Mouse (Mus musculus) liver, embryonic 11.5 days (tissue): ENCODE results near the gene Heatr5b. TPM values are rescaled to one million over a fixed set of nuclear protein-coding genes. Genes with fewer than 3 reads are reported as not detected.

ENCODE experiments used
- ATAC-seq: fragments of 200-750 bp; cut with Nextera tagmentation; replicated peaks from 2 replicates; pipeline ENCODE4 v1.8.0; 2017; ENCODE audit warnings: moderate number of reproducible peaks, mild to moderate bottlenecking, moderate TSS enrichment, moderate library complexity; ENCODE audit not compliant: low FRiP score
- DNase-seq: peaks from one replicate; pipeline ENCODE4 v3.0.0-alpha.2; 2017; ENCODE audit warnings: low spot score
- H3K27ac ChIP-seq: fragments of 300-500 bp; sonication (generic); 2 replicates; pipeline ENCODE4 v1.5.1; 2014; ENCODE audit warnings: mild to moderate bottlenecking, low read depth, low read length, control low read depth
- H3K27me3 ChIP-seq: fragments of 300-500 bp; sonication (generic); replicated peaks from 2 replicates; pipeline ENCODE4 v1.6.1; 2014; ENCODE audit warnings: low read length, mixed read lengths; ENCODE audit not compliant: control insufficient read depth, insufficient read depth
- H3K36me3 ChIP-seq: fragments of 300-500 bp; sonication (generic); 2 replicates; pipeline ENCODE4 v1.6.1; 2014; ENCODE audit warnings: mild to moderate bottlenecking, low read length, moderate library complexity, mixed read lengths; ENCODE audit not compliant: control insufficient read depth, insufficient read depth
- H3K4me1 ChIP-seq: fragments of 300-500 bp; sonication (generic); replicated peaks from 2 replicates; pipeline ENCODE4 v1.6.1; 2014; ENCODE audit warnings: low read length, mixed read lengths; ENCODE audit not compliant: control insufficient read depth, insufficient read depth
- H3K4me2 ChIP-seq: fragments of 300-500 bp; sonication (generic); 2 replicates; pipeline ENCODE4 v1.6.1; 2014; ENCODE audit warnings: mild to moderate bottlenecking, control low read depth, moderate library complexity
- H3K4me3 ChIP-seq: fragments of 300-500 bp; sonication (generic); 2 replicates; pipeline ENCODE4 v1.5.1; 2014; ENCODE audit warnings: low read depth, low read length, control low read depth
- H3K9ac ChIP-seq: fragments of 300-500 bp; sonication (generic); 2 replicates; pipeline ENCODE4 v1.6.1; 2014; ENCODE audit warnings: low read depth, low read length, control low read depth
- H3K9me3 ChIP-seq: fragments of 300-500 bp; sonication (generic); 2 replicates; pipeline ENCODE4 v1.6.1; 2016; ENCODE audit warnings: low read length, inconsistent platforms, mixed read lengths; ENCODE audit not compliant: control insufficient read depth
- WGBS: fragments of 180-500 bp; shearing (Covaris S2); extraction: QIAGEN DNeasy Blood & Tissue Kit; methylation state at CpG from one replicate; pipeline ENCODE4 v1.1.7; 2014; 5-methylcytosine and 5-hydroxymethylcytosine counted together
- polyA plus RNA-seq: library from polyadenylated mRNA; unstranded; fragments of >200 nt; fragmentation: Nextera tagmentation; extraction: Ambion mirVana; gene quantifications from 2 replicates; pipeline ENCODE4 v1.2.1, GENCODE M21; 2014

Heatr5b gene
- polyA plus RNA-seq, 1 experiment from 2014 or later = 12.5 TPM

DNA sequence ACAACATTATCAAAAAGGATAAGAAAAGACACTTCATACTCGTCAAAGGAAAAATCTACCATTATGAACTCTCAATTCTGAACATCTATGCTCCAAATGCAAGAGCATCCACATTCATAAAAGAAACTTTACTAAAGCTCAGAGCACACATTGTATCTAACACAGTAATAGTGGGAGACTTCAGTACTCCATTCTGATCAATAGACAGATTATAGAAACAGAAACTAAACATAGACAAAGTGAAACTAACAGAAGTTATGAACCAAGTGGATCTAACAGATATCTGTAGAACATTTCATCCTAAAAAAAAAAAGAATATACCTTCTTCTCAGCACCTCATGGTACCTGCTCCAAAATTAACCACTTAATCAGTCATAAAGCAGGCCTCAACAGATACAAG is 56.4 kb downstream of the Heatr5b start:
- DNase-seq = no peak

DNA sequence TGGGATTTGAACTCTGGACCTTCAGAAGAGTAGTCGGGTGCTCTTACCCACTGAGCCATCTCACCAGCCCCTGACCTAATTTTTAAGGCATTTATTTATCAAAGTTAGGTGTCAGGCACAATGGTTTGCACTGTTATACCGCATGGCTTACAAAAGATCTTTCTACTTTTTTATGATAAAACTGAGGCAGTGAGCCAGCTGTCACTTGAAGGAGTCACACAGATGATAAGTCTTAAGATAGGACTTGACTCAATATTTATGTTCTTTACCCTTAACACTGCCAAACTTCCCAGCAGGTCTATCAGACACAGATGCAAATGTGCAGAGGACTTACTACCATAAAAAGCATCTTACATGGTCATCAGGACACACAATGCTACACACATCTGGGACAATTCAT is 62.8 kb downstream of the Heatr5b start:
- H3K9me3 ChIP-seq = no peaks in the 10 kb centered on the region
- no peak overlapping the region for H3K4me2 ChIP-seq
- H3K36me3 ChIP-seq = no peaks in the 10 kb centered on the region
- no peaks in the 10 kb centered on the region for H3K4me1 ChIP-seq
- 88% methylated on average over 2 of the region's 2 CpGs for WGBS
- no peak overlapping the region for H3K4me3 ChIP-seq
- no peak overlapping the region for H3K27ac ChIP-seq
- ATAC-seq (no peak), DNase-seq (no peak)
- H3K27me3 ChIP-seq = no peaks in the 10 kb centered on the region
- H3K9ac ChIP-seq = no peak overlapping the region

More for the DNA sequence above, 56.4 kb downstream of the Heatr5b start:
- H3K9ac ChIP-seq = no peak overlapping the region
- no peaks in the 10 kb centered on the region for H3K36me3 ChIP-seq
- WGBS = 85% methylated on average over 1 of the region's 1 CpGs
- H3K4me1 ChIP-seq = no peaks in the 10 kb centered on the region
- no peaks in the 10 kb centered on the region for H3K9me3 ChIP-seq
- no peak for ATAC-seq
- H3K4me2 ChIP-seq = no peak overlapping the region
- no peaks in the 10 kb centered on the region for H3K27me3 ChIP-seq
- H3K27ac ChIP-seq = no peak overlapping the region
- H3K4me3 ChIP-seq = no peak overlapping the region

DNA sequence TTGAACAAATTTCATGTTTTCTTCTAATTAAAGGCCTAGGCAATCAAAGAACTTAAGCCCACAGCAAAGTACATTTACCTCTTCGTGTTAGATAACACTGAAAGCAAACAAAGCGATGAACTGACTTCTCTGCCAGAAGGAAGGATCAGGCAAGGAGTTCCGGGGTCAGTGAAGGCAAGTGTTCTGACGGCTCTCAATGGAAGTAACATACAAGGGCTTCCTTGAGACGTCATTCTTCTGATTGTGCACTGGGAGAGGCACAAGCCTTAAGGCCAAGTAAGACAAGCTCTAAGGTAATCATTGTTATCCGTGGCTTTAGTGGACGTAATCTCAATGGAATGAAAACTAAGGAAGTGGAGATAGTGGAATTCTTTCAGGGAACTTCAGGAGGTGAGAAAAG is 64.2 kb downstream of the Heatr5b start:
- Histone ChIP-seq H3K36me3 (no peaks in the 10 kb centered on the region), H3K4me3 (no peak overlapping the region), H3K27me3 (no peaks in the 10 kb centered on the region), H3K9ac (no peak overlapping the region), H3K27ac (no peak overlapping the region), H3K4me2 (no peak overlapping the region), H3K9me3 (no peaks in the 10 kb centered on the region), H3K4me1 (no peaks in the 10 kb centered on the region)
- 57% methylated on average over 7 of the region's 7 CpGs for WGBS
- ATAC-seq (no peak), DNase-seq (no peak)

DNA sequence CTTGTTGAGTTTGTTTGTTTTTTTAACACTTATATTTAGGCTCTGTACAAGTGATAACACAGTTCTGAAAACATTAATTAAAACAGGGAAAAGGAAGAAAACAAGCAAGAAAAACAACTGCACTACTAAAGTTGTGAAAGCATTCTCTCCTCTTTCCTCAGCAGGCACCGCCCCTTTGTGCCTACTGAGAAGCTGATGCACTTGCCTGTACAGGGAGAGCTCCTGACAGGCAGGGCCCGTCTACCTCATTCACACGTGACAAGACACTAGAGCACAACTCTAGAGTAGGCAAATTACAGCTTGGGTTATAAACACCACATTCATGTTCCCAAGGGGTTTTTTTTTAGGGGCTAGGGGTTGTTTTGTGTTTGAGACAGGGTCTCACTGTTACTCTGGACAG is 65.8 kb downstream of the Heatr5b start:
- Histone ChIP-seq H3K9ac (no peak overlapping the region), H3K27me3 (no peaks in the 10 kb centered on the region), H3K36me3 (no peaks in the 10 kb centered on the region), H3K4me1 (no peaks in the 10 kb centered on the region), H3K4me3 (no peak overlapping the region), H3K4me2 (no peak overlapping the region), H3K9me3 (no peaks in the 10 kb centered on the region), H3K27ac (no peak overlapping the region)
- ATAC-seq (no peak), DNase-seq (no peak)
- 81% methylated on average over 3 of the region's 3 CpGs for WGBS

DNA sequence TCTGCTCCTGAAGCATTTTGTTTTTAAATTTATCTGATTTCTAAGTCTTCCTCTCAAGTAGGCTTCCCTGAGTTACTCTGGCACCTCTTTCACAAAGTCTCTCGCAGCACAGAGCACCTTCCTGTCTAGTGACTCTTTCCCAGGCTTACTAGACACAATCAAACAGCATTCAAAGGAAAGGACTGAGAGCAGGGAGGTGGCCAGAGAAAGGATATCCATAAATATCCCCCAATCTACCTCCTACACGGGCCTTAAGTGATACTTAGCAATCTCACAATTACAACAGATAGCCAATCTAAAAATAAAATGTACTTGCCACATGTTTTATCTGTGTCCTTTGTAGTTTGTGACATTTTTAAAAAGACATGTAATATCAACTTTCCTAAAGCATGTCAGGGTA is 66.2 kb downstream of the Heatr5b start:
- H3K27me3 ChIP-seq = no peaks in the 10 kb centered on the region
- H3K4me2 ChIP-seq = no peak overlapping the region
- H3K27ac ChIP-seq = no peak overlapping the region
- no peak for DNase-seq
- no peak overlapping the region for H3K4me3 ChIP-seq
- H3K9me3 ChIP-seq = no peaks in the 10 kb centered on the region
- WGBS = 64% methylated on average over 2 of the region's 2 CpGs
- ATAC-seq = no peak
- no peak overlapping the region for H3K9ac ChIP-seq
- no peaks in the 10 kb centered on the region for H3K4me1 ChIP-seq
- peaks cover 3% of the 10 kb centered on the region; the same call in 1 of the 2 replicates for H3K36me3 ChIP-seq

DNA sequence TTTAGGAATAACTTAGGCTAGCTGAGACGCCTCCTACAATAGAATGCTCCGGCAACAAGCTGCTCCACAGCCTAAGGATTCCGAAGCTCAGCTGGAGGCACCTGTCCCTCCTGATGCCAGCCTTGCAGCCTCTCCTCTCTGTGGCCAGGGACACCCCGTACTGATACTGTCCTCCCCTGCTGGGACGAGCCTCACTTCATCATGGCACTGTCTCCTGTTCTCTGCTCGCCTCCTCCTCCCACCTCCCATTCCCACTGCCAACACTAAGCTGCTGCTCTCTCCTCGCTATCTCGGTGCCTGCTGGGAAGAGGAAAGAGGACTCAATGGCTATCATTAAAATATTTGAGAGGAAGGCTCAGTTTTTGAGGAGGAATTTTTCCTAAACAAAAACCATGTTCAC is 67.6 kb downstream of the Heatr5b start:
- Histone ChIP-seq H3K27me3 (no peaks in the 10 kb centered on the region), H3K4me3 (no peak overlapping the region), H3K9me3 (no peaks in the 10 kb centered on the region), H3K36me3 (peaks cover 3% of the 10 kb centered on the region; the same call in 1 of the 2 replicates), H3K4me2 (no peak overlapping the region), H3K27ac (no peak overlapping the region), H3K4me1 (no peaks in the 10 kb centered on the region), H3K9ac (no peak overlapping the region)
- no peak for DNase-seq
- ATAC-seq = no peak
- 75% methylated on average over 8 of the region's 8 CpGs for WGBS

DNA sequence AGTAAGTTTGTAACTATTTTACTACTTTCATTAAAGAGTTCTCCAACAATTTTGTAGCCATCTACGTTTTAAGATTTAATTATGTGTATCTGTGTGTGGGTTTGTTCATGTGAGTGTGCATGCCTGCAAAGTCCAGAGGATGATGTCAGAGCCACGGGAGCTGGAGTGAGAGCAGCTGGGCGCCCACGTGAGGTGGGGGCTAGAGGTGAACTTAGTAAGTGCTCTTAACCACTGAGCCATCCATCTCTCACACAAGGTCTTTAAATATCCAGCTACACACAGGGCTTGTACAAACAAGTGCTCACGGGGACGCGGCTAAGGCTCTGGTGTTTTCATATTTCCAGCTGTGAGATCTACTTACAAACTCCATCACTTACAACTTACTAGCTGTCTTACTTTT is 69.1 kb downstream of the Heatr5b start:
- Histone ChIP-seq H3K4me3 (no peak overlapping the region), H3K9me3 (no peaks in the 10 kb centered on the region), H3K27me3 (no peaks in the 10 kb centered on the region), H3K4me1 (no peaks in the 10 kb centered on the region), H3K27ac (no peak overlapping the region), H3K36me3 (peaks cover 3% of the 10 kb centered on the region; the same call in 1 of the 2 replicates), H3K4me2 (no peak overlapping the region), H3K9ac (no peak overlapping the region)
- WGBS = 86% methylated on average over 7 of the region's 7 CpGs
- ATAC-seq (no peak), DNase-seq (no peak)

DNA sequence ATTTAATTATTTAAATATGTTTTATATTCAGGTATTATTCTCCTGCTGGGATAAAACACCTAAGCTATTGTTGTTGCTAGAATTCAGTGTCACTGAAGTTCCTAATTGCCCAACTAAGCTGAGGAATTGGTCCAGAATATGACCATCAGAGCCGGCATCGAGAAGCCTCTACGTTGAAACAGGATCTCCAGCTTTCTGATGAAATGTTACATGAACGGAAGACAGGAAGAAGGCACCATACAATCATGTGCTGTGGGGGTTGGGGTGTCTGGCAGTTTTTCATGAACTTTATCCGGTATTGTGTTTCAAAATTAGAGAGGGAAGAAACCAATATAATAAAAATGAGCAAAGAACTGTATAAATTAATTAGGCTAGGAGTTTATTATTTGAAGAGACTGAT is 71.9 kb downstream of the Heatr5b start:
- DNase-seq (no peak), ATAC-seq (no peak)
- peaks cover 3% of the 10 kb centered on the region; the same call in 1 of the 2 replicates for H3K36me3 ChIP-seq
- 92% methylated on average over 5 of the region's 5 CpGs for WGBS
- H3K9ac ChIP-seq = no peak overlapping the region
- no peak overlapping the region for H3K27ac ChIP-seq
- no peaks in the 10 kb centered on the region for H3K27me3 ChIP-seq
- no peak overlapping the region for H3K4me3 ChIP-seq
- H3K4me2 ChIP-seq = no peak overlapping the region
- no peaks in the 10 kb centered on the region for H3K9me3 ChIP-seq
- H3K4me1 ChIP-seq = no peaks in the 10 kb centered on the region

DNA sequence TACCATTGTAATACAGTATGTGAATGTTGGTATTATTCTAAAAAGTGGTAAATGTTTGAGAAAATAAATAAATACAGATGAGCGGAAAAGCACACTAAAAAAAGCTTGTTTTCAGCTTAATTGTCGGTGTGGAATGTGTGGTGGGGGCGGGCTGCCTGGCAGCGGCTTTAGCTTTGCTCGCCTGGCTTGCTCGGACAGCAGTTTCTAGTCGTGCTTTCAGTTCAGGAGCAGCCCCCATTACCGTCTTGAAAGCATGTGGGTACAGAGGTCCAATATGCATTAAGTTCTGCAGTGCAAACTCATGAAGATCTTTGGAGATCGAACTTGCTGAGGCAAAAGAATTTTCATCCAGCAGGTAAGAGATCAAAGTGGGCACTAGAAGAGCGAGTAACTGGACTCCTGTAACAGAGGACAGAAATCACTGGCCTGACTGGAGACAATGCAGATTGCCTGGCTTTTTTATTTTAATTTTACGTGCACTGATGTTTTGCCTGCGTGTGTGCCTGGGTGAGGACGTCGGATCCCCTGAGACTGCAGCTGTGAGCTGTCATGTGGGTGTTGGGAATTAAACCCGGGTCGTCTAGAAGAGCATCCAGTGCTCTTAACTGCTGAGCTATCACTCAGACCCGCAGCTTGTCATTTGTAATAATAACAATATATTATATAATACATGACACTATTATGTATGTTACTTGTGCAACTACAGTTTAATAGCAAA is 82.1 kb downstream of the Heatr5b start:
- no peak overlapping the region for H3K27ac ChIP-seq
- H3K4me3 ChIP-seq = no peak overlapping the region
- no peak overlapping the region for H3K9ac ChIP-seq
- no peaks in the 10 kb centered on the region for H3K9me3 ChIP-seq
- H3K4me2 ChIP-seq = no peak overlapping the region
- no peaks in the 10 kb centered on the region for H3K4me1 ChIP-seq
- 85% methylated on average over 17 of the region's 17 CpGs for WGBS
- no peak for ATAC-seq
- peaks cover 4% of the 10 kb centered on the region for H3K36me3 ChIP-seq
- no peak for DNase-seq
- H3K27me3 ChIP-seq = no peaks in the 10 kb centered on the region
